25 mouse cellular contexts compared by ENCODE assay signal in the genomic region with DNA sequence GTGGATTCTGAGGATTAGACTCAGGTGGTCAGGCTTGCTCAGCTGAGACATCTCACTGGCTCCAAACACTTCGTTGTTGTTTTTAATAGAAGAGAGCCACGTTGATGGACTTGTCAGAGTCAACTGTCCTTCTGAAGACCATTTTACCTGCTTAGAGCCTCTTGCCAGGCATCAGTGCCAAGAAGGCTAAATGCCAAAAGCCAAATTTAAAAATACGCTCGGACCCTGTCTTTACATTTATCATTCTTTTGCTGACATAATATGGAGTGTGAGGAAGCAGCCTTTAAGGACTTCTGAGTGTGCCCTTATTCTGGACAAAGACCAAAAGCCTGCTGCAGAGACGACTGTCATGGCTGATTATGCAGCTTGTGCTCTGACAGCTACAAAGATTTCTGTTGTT. TPM values are rescaled to one million over a fixed set of nuclear protein-coding genes. Genes with fewer than 3 reads are reported as not detected.
DNase-seq lines count a peak whose midpoint lies in the region; ATAC-seq lines count a peak whose summit lies in the region.
"Had no signal": no experiment of that assay in that cellular context is flagged by ENCODE, and none has a peak within 500 bp of the region (broad histone marks: within the 10 kb centered on the region; RNA-seq: fewer than 3 reads in every experiment).

No protein-coding gene starts in this region.

- H3K4me1 ChIP-seq in intestine, embryonic 14.5 days (replicated peaks; ENCODE audit: control insufficient read depth, insufficient read depth, low read length) = peaks cover 7% of the 10 kb centered on the region
- H3K4me1 ChIP-seq in intestine, embryonic 16.5 days (ENCODE audit: control insufficient read depth, insufficient read depth, low read length) = peaks cover 8% of the 10 kb centered on the region

- peaks cover 28% of the 10 kb centered on the region for H3K36me3 ChIP-seq in intestine, embryonic 14.5 days (ENCODE audit: control insufficient read depth, insufficient read depth, low read length)
- peaks cover 3% of the 10 kb centered on the region; the same call in 1 of the 2 replicates for H3K36me3 ChIP-seq in intestine, embryonic 16.5 days (ENCODE audit: control insufficient read depth, insufficient read depth, low read length)

- no peaks in the 10 kb centered on the region for H3K9me3 ChIP-seq in intestine, embryonic 14.5 days (ENCODE audit: control insufficient read depth, low read length)
- no peaks in the 10 kb centered on the region for H3K9me3 ChIP-seq in intestine, embryonic 16.5 days (ENCODE audit: control insufficient read depth, low read length)
- H3K9me3 ChIP-seq: embryonic facial prominence, embryonic 13.5 days; embryonic facial prominence, embryonic 15.5 days; forebrain, embryonic 10.5 days; forebrain, embryonic 12.5 days; G1E had no signal

- H3K9ac ChIP-seq in intestine, embryonic 14.5 days (ENCODE audit: low read length) = no peak overlapping the region
- no peak overlapping the region for H3K9ac ChIP-seq in intestine, embryonic 16.5 days (ENCODE audit: low read depth, low read length)
- H3K9ac ChIP-seq: embryonic facial prominence, embryonic 13.5 days; embryonic facial prominence, embryonic 15.5 days; forebrain, embryonic 12.5 days had no signal

- no peak overlapping the region for H3K4me3 ChIP-seq in intestine, embryonic 14.5 days (ENCODE audit: low read depth, low read length)
- no peak overlapping the region for H3K4me3 ChIP-seq in intestine, embryonic 16.5 days (ENCODE audit: low read length)
- H3K4me3 ChIP-seq: embryonic facial prominence, embryonic 13.5 days; embryonic facial prominence, embryonic 15.5 days; erythroblast, embryonic 14.5 days; forebrain, embryonic 10.5 days; forebrain, embryonic 12.5 days had no signal

- no peak for ATAC-seq in intestine, embryonic 14.5 days (replicated peaks; ENCODE audit: low FRiP score, low TSS enrichment, low read depth)
- ATAC-seq in intestine, embryonic 16.5 days = no peak
- ATAC-seq: activated CD4-positive, CD25-positive, alpha-beta regulatory T cell, adult 4 months; CD4-positive, CD25-positive, alpha-beta regulatory T cell, adult 4 months; forebrain, embryonic 14.5 days; forebrain, embryonic 16.5 days; Patski had no signal

- peak; percentile 41 for DNase-seq in cerebellum, adult 11-12 months
- DNase-seq in cerebellum, adult 8-10 months = no peak
- DNase-seq in cerebellum, adult 9-10 months = peak; percentile 50
- no peak for DNase-seq in cerebellum, postnatal 4 days (ENCODE audit: low spot score in 2 of 2)
- peak; percentile 23 for DNase-seq in intestine, embryonic 14.5 days (ENCODE audit: low spot score)
- no peak for DNase-seq in right cerebral cortex, postnatal 36 days (ENCODE audit: low spot score in 2 of 2)
- DNase-seq: adrenal gland, adult 8-10 months; adrenal gland, postnatal 14 days; adrenal gland, postnatal 36 days; B cell, adult 2 months; embryo, embryonic 11 days had no signal

- 81% methylated on average over 5 of the region's 5 CpGs for WGBS in intestine, embryonic 14.5 days
- WGBS in intestine, embryonic 16.5 days = 81% methylated on average over 5 of the region's 5 CpGs

- no peak overlapping the region for H3K4me2 ChIP-seq in intestine, embryonic 14.5 days (ENCODE audit: low read length)
- H3K4me2 ChIP-seq in intestine, embryonic 16.5 days (ENCODE audit: low read depth, low read length) = no peak overlapping the region
- H3K4me2 ChIP-seq: embryonic facial prominence, embryonic 13.5 days; embryonic facial prominence, embryonic 15.5 days; forebrain, embryonic 12.5 days had no signal

- no peaks in the 10 kb centered on the region for H3K27me3 ChIP-seq in intestine, embryonic 14.5 days (replicated peaks; ENCODE audit: control insufficient read depth, insufficient read depth, low read length)
- H3K27me3 ChIP-seq in intestine, embryonic 16.5 days (replicated peaks; ENCODE audit: control insufficient read depth, insufficient read depth, low read length) = no peaks in the 10 kb centered on the region
- H3K27me3 ChIP-seq: CH12.LX; embryonic facial prominence, embryonic 13.5 days; embryonic facial prominence, embryonic 15.5 days; Patski had no signal

- no peak overlapping the region for H3K27ac ChIP-seq in intestine, embryonic 14.5 days (ENCODE audit: low read depth)
- H3K27ac ChIP-seq in intestine, embryonic 16.5 days (ENCODE audit: low read length) = no peak overlapping the region
- H3K27ac ChIP-seq: embryonic facial prominence, embryonic 13.5 days; embryonic facial prominence, embryonic 15.5 days; forebrain, embryonic 10.5 days; forebrain, embryonic 12.5 days had no signal

RNA-seq across cellular contexts. Expression of gene AU040320, which starts 5.0 kb away (rescaled TPM):
- 27.2 and 28.9 TPM in 2 replicates for polyA plus RNA-seq in intestine, embryonic 14.5 days (2014; fragmentation: Nextera tagmentation; extraction: Ambion mirVana)
- 36.4 and 44.0 TPM in 2 replicates for polyA plus RNA-seq in intestine, embryonic 16.5 days (2015; fragmentation: Nextera tagmentation; extraction: Ambion mirVana)

RNA-seq across cellular contexts. Expression of gene Ncdn, which starts 5.1 kb away (rescaled TPM):
- polyA plus RNA-seq in intestine, embryonic 14.5 days (2014; fragmentation: Nextera tagmentation; extraction: Ambion mirVana) = 29.0 and 29.8 TPM in 2 replicates
- 25.6 and 27.4 TPM in 2 replicates for polyA plus RNA-seq in intestine, embryonic 16.5 days (2015; fragmentation: Nextera tagmentation; extraction: Ambion mirVana)

RNA-seq across cellular contexts. Expression of gene Tfap2e, which starts 22.3 kb away (rescaled TPM):
- not detected in 2 replicates for polyA plus RNA-seq in intestine, embryonic 14.5 days (2014; fragmentation: Nextera tagmentation; extraction: Ambion mirVana)
- not detected in 2 replicates for polyA plus RNA-seq in intestine, embryonic 16.5 days (2015; fragmentation: Nextera tagmentation; extraction: Ambion mirVana)
- polyA plus RNA-seq: activated CD4-positive, CD25-positive, alpha-beta regulatory T cell, adult 4 months; CD4-positive, CD25-positive, alpha-beta regulatory T cell, adult 4 months; embryonic facial prominence, embryonic 11.5 days; embryonic facial prominence, embryonic 13.5 days; erythroblast, embryonic 14.5 days; G1E; Patski had no signal

Comparison
In these comparisons a context has a peak if more than half of its experiments do, and no peak if none do; other contexts are left out.
1. DNase-seq: peak in cerebellum, adult 11-12 months (single experiment), cerebellum, adult 9-10 months (single experiment) and intestine, embryonic 14.5 days (single experiment); none in cerebellum, adult 8-10 months (single experiment), cerebellum, postnatal 4 days (0 of 2) and right cerebral cortex, postnatal 36 days (0 of 2).